Mouse (Mus musculus) kidney, embryonic 14.5 days (tissue): ENCODE data around the gene Rhoa. TPM values are rescaled to one million over a fixed set of nuclear protein-coding genes. Genes with fewer than 3 reads are reported as not detected.

ENCODE experiments used
- ATAC-seq: fragments of 200-750 bp; cut with Nextera tagmentation; 2 replicates; pipeline ENCODE4 v1.8.0; 2017; ENCODE audit warnings: moderate number of reproducible peaks, mild to moderate bottlenecking, moderate TSS enrichment, moderate library complexity; ENCODE audit not compliant: low FRiP score, low TSS enrichment
- H3K27ac ChIP-seq: fragments of 300-500 bp; sonication (generic); 2 replicates; pipeline ENCODE4 v1.5.1; 2014; ENCODE audit warnings: low read depth, mild to moderate bottlenecking, low read length, moderate library complexity, mixed read lengths
- H3K27me3 ChIP-seq: fragments of 300-500 bp; sonication (generic); 2 replicates; pipeline ENCODE4 v1.6.1; 2014; ENCODE audit warnings: mild to moderate bottlenecking, low read length; ENCODE audit not compliant: control insufficient read depth, insufficient read depth
- H3K36me3 ChIP-seq: fragments of 300-500 bp; sonication (generic); 2 replicates; pipeline ENCODE4 v1.6.1; 2014; ENCODE audit warnings: low read length, mixed read lengths; ENCODE audit not compliant: control insufficient read depth, insufficient read depth
- H3K4me1 ChIP-seq: fragments of 300-500 bp; sonication (generic); 2 replicates; pipeline ENCODE4 v1.6.1; 2014; ENCODE audit warnings: low read length, mixed read lengths; ENCODE audit not compliant: control insufficient read depth, insufficient read depth
- H3K4me2 ChIP-seq: fragments of 300-500 bp; sonication (generic); replicated peaks from 2 replicates; pipeline ENCODE4 v1.6.1; 2014; ENCODE audit warnings: low read depth, mild to moderate bottlenecking, low read length
- H3K4me3 ChIP-seq: fragments of 300-500 bp; sonication (generic); 2 replicates; pipeline ENCODE4 v1.5.1; 2014; ENCODE audit warnings: mild to moderate bottlenecking, low read length
- H3K9ac ChIP-seq: fragments of 300-500 bp; sonication (generic); 2 replicates; pipeline ENCODE4 v1.6.1; 2014; ENCODE audit warnings: low read depth, mild to moderate bottlenecking, low read length, moderate library complexity
- H3K9me3 ChIP-seq: fragments of 300-500 bp; sonication (generic); 2 replicates; pipeline ENCODE4 v1.6.1; 2016; ENCODE audit warnings: low read length; ENCODE audit not compliant: control insufficient read depth
- WGBS: fragments of 180-500 bp; shearing (Covaris S2); extraction: QIAGEN DNeasy Blood & Tissue Kit; methylation state at CpG from one replicate; pipeline ENCODE4 v1.1.7; 2014; 5-methylcytosine and 5-hydroxymethylcytosine counted together
- polyA plus RNA-seq: library from polyadenylated mRNA; unstranded; fragments of >200 nt; fragmentation: Nextera tagmentation; extraction: Ambion mirVana; gene quantifications from 2 replicates; pipeline ENCODE4 v1.2.1, GENCODE M21; 2014

The Rhoa gene
- polyA plus RNA-seq = 317 and 358 TPM in 2 replicates

GRCm38 (mm10) chr9:108305629-108306520 is at the start of gene Rhoa, which contains the start of gene Tcta:
Gene Rhoa (plus strand): TSS chr9:108306129.
Gene Tcta (minus strand): TSS chr9:108306160.
- peak; percentile 98 for ATAC-seq
- under 1% methylated on average over 77 of the region's 81 CpGs for WGBS

DNA sequence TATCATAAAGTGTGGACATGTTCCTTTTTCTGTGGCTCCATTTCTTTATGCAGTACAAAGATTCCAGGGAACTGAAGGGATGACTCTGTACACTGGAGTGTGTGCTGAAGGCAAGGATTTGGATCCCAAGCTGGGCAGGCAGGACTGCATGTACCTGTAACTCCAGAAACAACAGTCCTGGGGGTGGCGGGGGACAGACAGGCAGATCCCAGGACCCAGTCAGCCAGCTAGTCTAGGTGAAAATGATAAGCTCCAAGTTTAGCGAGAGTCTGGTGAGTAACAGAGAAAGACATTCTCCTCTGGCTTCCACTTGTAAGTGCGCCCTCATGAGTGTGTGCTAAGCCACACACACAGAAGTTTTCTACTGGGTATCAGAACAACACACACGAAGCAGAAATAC is 45.4 kb upstream of the Rhoa start:
- Histone ChIP-seq H3K4me3 (no peak overlapping the region), H3K9me3 (no peaks in the 10 kb centered on the region), H3K4me2 (no peak overlapping the region), H3K4me1 (peaks cover 29% of the 10 kb centered on the region), H3K36me3 (no peaks in the 10 kb centered on the region), H3K9ac (no peak overlapping the region), H3K27me3 (no peaks in the 10 kb centered on the region), H3K27ac (no peak overlapping the region)
- WGBS = 79% methylated on average over 4 of the region's 4 CpGs
- ATAC-seq = no peak

More at GRCm38 (mm10) chr9:108305629-108306520, at the start of gene Rhoa, which contains the start of gene Tcta:
- Histone ChIP-seq H3K4me3 (peak within 1 kb of the TSS; percentile 76), H3K9me3 (no peaks in the 10 kb centered on the region), H3K4me1 (peaks cover 24% of the 10 kb centered on the region), H3K27ac (peak within 1 kb of the TSS; percentile 100), H3K9ac (peak within 1 kb of the TSS; percentile 95), H3K27me3 (no peaks in the 10 kb centered on the region), H3K4me2 (peak within 1 kb of the TSS; percentile 81), H3K36me3 (peaks cover 25% of the 10 kb centered on the region)

DNA sequence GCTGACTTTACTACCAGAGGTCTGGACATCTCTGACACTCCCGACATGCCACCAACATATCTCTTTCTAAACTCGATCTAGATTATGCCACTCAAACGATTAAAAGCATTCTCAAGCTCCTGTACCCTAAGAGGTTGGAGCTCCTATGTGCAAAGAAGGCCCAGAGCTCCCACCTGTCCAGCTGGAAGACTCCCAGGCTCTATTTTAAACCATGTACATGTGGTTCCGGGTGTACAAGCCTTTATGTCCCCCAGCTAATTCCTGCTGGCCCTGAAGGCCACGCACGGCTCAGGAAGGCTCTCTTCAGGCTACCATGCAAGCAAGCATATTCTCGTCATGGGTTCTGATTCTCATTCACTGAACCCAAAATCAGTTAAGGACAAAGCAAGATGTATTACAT is 44.1 kb upstream of the Rhoa start:
- peaks cover 29% of the 10 kb centered on the region for H3K4me1 ChIP-seq
- H3K27me3 ChIP-seq = no peaks in the 10 kb centered on the region
- ATAC-seq = no peak
- no peaks in the 10 kb centered on the region for H3K36me3 ChIP-seq
- 58% methylated on average over 7 of the region's 7 CpGs for WGBS
- H3K9ac ChIP-seq = no peak overlapping the region
- H3K4me3 ChIP-seq = peak overlapping the region; percentile 92
- no peak overlapping the region; the same call in 1 of the 2 replicates for H3K27ac ChIP-seq
- no peaks in the 10 kb centered on the region for H3K9me3 ChIP-seq
- H3K4me2 ChIP-seq = peak overlapping the region; percentile 69

GRCm38 (mm10) chr9:108262494-108263049 is 43.4 kb upstream of the Rhoa start:
- no peaks in the 10 kb centered on the region for H3K27me3 ChIP-seq
- no peak for ATAC-seq
- no peaks in the 10 kb centered on the region for H3K36me3 ChIP-seq
- peak overlapping the region; percentile 92 for H3K4me3 ChIP-seq
- H3K4me1 ChIP-seq = peaks cover 29% of the 10 kb centered on the region
- H3K9ac ChIP-seq = peak overlapping the region; percentile 93
- WGBS = 36% methylated on average over 11 of the region's 11 CpGs
- peak overlapping the region; percentile 93; the same call in 1 of the 2 replicates for H3K27ac ChIP-seq
- H3K9me3 ChIP-seq = no peaks in the 10 kb centered on the region
- H3K4me2 ChIP-seq = peak overlapping the region; percentile 69

GRCm38 (mm10) chr9:108263131-108263681 is 42.7 kb upstream of the Rhoa start:
- WGBS = under 1% methylated on average over 55 of the region's 62 CpGs
- Histone ChIP-seq H3K9ac (peak overlapping the region; percentile 93), H3K9me3 (no peaks in the 10 kb centered on the region), H3K36me3 (no peaks in the 10 kb centered on the region), H3K4me3 (peak overlapping the region; percentile 92), H3K4me2 (peak overlapping the region; percentile 69), H3K27ac (peak overlapping the region; percentile 93), H3K4me1 (peaks cover 29% of the 10 kb centered on the region), H3K27me3 (no peaks in the 10 kb centered on the region)
- peak; percentile 49 for ATAC-seq

DNA sequence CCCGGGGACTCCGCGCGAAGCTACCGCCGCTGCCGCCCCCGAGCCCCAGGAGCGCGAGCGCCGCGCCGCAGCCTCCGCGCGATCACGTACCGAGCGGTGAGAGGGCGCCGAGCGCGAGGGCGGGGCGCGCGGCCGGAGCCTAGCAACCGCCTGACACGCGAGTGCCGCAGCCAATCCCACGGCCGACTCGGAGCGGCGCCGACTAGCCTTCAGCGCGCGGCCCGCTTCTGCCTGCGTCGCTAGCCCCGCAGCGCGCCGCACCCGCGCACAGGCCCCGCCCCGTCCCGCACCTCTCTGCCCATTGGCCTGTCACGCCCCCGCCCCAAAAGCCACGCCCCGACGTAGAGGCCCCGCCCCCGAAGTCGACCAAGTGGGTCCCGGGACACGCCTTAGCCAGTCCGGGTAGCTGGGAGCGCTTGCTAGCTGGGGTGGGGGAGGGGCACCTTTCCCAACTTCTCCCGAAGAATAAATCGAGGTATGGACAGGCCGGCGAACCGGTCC is 42.2 kb upstream of the Rhoa start, which contains the start of gene Dag1:
Dag1 (minus strand) TSS at position 269 of the 501 bp plus-strand sequence.
- H3K4me3 ChIP-seq = peak within 1 kb of the TSS; percentile 92
- peak; percentile 98 for ATAC-seq
- H3K27ac ChIP-seq = peak within 1 kb of the TSS; percentile 93
- no peaks in the 10 kb centered on the region for H3K36me3 ChIP-seq
- no peaks in the 10 kb centered on the region for H3K27me3 ChIP-seq
- peak within 1 kb of the TSS; percentile 93 for H3K9ac ChIP-seq
- peak within 1 kb of the TSS; percentile 69 for H3K4me2 ChIP-seq
- no peaks in the 10 kb centered on the region for H3K9me3 ChIP-seq
- peaks cover 29% of the 10 kb centered on the region for H3K4me1 ChIP-seq
- WGBS = under 1% methylated on average over 57 of the region's 71 CpGs

DNA sequence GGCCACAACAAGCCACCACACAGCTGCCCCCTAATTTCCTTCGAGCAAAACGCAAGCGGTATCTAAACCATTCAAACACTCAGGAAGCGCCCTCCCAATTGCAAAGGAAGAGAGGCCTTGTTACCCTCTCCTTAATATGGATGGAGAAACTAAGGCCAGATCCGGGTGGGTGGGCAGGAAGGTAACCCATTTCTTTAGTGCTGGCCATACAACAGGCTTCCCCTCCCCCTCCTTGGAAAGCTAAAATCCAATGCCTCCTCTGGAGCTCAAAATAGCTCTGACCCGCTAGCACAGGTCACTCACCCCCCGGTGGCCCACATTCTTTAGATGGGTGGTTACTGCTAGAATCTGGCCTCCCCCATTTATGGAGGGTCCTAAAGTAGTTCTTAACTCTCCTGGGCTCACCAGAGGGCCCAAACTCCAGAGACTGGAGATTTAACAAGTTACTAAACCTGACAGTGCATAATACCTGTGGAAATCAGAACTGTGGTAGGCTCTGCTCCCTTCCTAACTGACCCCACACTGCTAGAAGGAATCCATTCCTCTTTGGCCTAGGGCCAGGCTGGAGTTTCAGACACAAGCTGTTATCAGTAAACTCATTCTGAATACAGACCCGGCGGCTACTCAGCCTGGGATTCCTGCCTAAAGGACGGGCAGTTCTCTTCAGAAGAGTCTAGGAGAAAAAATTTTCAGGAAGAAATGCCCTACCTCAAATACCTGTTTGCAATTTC is 41.6 kb upstream of the Rhoa start:
- Histone ChIP-seq H3K36me3 (no peaks in the 10 kb centered on the region), H3K27ac (peak overlapping the region; percentile 73), H3K9me3 (no peaks in the 10 kb centered on the region), H3K4me1 (peaks cover 29% of the 10 kb centered on the region), H3K9ac (peak overlapping the region; percentile 93; the same call in 1 of the 2 replicates), H3K27me3 (no peaks in the 10 kb centered on the region), H3K4me3 (peak overlapping the region; percentile 92), H3K4me2 (peak overlapping the region; percentile 69)
- WGBS = 12% methylated on average over 10 of the region's 10 CpGs
- no peak; the same call in none of the 2 replicates for ATAC-seq

DNA sequence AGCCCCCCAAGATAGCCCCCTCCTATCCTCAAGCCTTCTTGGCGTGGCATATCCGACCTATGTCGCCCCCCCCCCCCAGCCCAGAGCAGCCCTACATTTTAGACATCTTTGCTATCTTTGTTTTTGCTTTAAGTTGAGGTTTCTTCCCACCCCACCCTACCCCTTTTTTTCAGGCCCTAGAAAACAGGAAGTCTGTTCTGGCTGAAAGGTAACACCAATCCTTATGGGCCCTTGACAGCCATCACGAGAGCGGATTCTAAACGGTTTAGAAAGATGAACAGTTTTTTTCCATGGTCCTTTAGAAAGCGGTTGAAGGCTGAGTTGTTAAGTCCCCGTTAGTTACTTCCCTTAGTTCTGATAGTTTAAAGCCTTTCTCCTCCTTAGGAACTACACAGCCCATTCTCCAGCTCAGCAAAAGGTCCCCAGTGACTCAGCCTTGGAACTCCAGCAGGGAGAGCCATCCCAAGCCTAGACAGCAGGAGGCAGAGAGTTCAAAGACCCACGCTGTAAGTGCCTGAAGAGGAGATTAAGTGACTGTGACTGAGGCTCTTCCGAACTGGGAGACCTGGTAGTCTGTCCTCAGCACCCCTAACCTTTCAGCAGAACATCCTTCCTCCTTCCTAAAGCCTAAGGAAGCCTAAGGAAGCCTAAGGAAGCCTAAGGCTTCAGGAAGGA is 39.5 kb upstream of the Rhoa start:
- Histone ChIP-seq H3K4me3 (no peak overlapping the region), H3K4me2 (no peak overlapping the region), H3K27me3 (no peaks in the 10 kb centered on the region), H3K36me3 (no peaks in the 10 kb centered on the region), H3K9me3 (no peaks in the 10 kb centered on the region), H3K9ac (no peak overlapping the region), H3K27ac (no peak overlapping the region), H3K4me1 (peaks cover 21% of the 10 kb centered on the region; the same call in 1 of the 2 replicates)
- WGBS = 62% methylated on average over 10 of the region's 10 CpGs
- ATAC-seq = no peak
